19 mouse cellular contexts compared by ENCODE assay signal in genomic region chr6:97510771-97511170, GRCm38 (mm10).
DNase-seq lines count a peak whose midpoint lies in the region; TF ChIP-seq lines count a peak whose summit lies in the region.
"Had no signal": no experiment of that assay in that cellular context is flagged by ENCODE, and none has a peak within 500 bp of the region (broad histone marks: within the 10 kb centered on the region; RNA-seq: fewer than 3 reads in every experiment).

No protein-coding gene starts in this region.

- no peak for TF ChIP-seq CTCF in kidney, adult 2 months (conservative IDR thresholded peaks at IDR 0.05; ENCODE audit: insufficient read depth, insufficient read length, low read depth, low read length)

- H3K27ac ChIP-seq in kidney, adult 2 months (ENCODE audit: insufficient read depth, low read depth, low read length) = peak overlapping the region; percentile 33
- H3K27ac ChIP-seq: forebrain, embryonic 10.5 days; hindbrain, embryonic 14.5 days; limb, embryonic 12.5 days; liver, embryonic 14.5 days; lung, embryonic 15.5 days; macrophage had no signal

- no peak for TF ChIP-seq POLR2A in kidney, adult 2 months (IDR thresholded peaks at IDR 0.05; ENCODE audit: low read depth, low read length)

- H3K36me3 ChIP-seq in kidney, adult 2 months (ENCODE audit: control insufficient read depth, insufficient read depth, low read length) = no peaks in the 10 kb centered on the region
- H3K36me3 ChIP-seq: forebrain, embryonic 10.5 days; G1E; limb, embryonic 12.5 days; lung, embryonic 15.5 days had no signal

- peak; percentile 82 for DNase-seq in heart, adult 11 months
- no peak for DNase-seq in heart, adult 18-20 months
- DNase-seq in Muller cell, postnatal 12 days (ENCODE audit: inconsistent ontology term) = peak; percentile 59
- peak; percentile 86 for DNase-seq in kidney, adult 2 months
- peak; percentile 36 for DNase-seq in kidney, postnatal 10 days
- no peak for DNase-seq in embryo, embryonic 10 days (ENCODE audit: low spot score)
- no peak for DNase-seq in embryo, embryonic 10.5 days (ENCODE audit: low spot score)
- no peak for DNase-seq in ovary, postnatal 10 days (ENCODE audit: low spot score)
- DNase-seq: cerebellum, adult 9-11 months; gastrocnemius, postnatal 10 days; right cerebral cortex, postnatal 4 days; thymus, postnatal 25 days had no signal

- 30% methylated on average over 8 of the region's 8 CpGs for WGBS in kidney, adult 2 months

- peaks cover 9% of the 10 kb centered on the region; the same call in 1 of the 2 replicates for H3K4me1 ChIP-seq in kidney, adult 2 months (ENCODE audit: control insufficient read depth, insufficient read depth, low read length)

- H3K4me3 ChIP-seq in kidney, adult 2 months (ENCODE audit: insufficient read depth, low read depth, low read length) = peak overlapping the region; percentile 2; the same call in 1 of the 2 replicates
- H3K4me3 ChIP-seq: forebrain, embryonic 10.5 days; limb, embryonic 12.5 days; lung, embryonic 15.5 days had no signal

- no peaks in the 10 kb centered on the region for H3K27me3 ChIP-seq in kidney, adult 2 months (replicated peaks; ENCODE audit: control insufficient read depth, insufficient read depth, low read length)
- H3K27me3 ChIP-seq: limb, embryonic 12.5 days; lung, embryonic 15.5 days had no signal

Comparison
In these comparisons a context has a peak if more than half of its experiments do, and no peak if none do; other contexts are left out.
1. DNase-seq: peak in heart, adult 11 months (single experiment), Muller cell, postnatal 12 days (single experiment), kidney, adult 2 months (single experiment) and kidney, postnatal 10 days (single experiment); none in heart, adult 18-20 months (0 of 2), embryo, embryonic 10 days (single experiment), embryo, embryonic 10.5 days (single experiment) and ovary, postnatal 10 days (single experiment).